Mouse (Mus musculus) megakaryocyte, adult 5-6 weeks (primary cell): ENCODE data around the gene Wwp2. TPM values are rescaled to one million over a fixed set of nuclear protein-coding genes. Genes with fewer than 3 reads are reported as not detected.

Source experiments
- ATAC-seq: 2 replicates; pipeline ENCODE4 v1.8.0; 2016; ENCODE audit warnings: mild to moderate bottlenecking, inconsistent platforms; ENCODE audit not compliant: poor library complexity, severe bottlenecking
- total RNA-seq, 2 experiments: library from RNA; stranded (forward) in 1 of 2; stranded (reverse) in 1 of 2; fragments of 153-499, 151-499 nt in 1 of 2; fragments of 221-1000, 200-1000 nt in 1 of 2; gene quantifications; 2 replicates each; pipeline versions ENCODE4 v1.2.3 to v1.2.4; 2015 to 2017

Gene Wwp2
- total RNA-seq (2015) (37.4 and 50.0 TPM in 2 replicates), total RNA-seq (2017) (55.5 and 74.5 TPM in 2 replicates)

DNA sequence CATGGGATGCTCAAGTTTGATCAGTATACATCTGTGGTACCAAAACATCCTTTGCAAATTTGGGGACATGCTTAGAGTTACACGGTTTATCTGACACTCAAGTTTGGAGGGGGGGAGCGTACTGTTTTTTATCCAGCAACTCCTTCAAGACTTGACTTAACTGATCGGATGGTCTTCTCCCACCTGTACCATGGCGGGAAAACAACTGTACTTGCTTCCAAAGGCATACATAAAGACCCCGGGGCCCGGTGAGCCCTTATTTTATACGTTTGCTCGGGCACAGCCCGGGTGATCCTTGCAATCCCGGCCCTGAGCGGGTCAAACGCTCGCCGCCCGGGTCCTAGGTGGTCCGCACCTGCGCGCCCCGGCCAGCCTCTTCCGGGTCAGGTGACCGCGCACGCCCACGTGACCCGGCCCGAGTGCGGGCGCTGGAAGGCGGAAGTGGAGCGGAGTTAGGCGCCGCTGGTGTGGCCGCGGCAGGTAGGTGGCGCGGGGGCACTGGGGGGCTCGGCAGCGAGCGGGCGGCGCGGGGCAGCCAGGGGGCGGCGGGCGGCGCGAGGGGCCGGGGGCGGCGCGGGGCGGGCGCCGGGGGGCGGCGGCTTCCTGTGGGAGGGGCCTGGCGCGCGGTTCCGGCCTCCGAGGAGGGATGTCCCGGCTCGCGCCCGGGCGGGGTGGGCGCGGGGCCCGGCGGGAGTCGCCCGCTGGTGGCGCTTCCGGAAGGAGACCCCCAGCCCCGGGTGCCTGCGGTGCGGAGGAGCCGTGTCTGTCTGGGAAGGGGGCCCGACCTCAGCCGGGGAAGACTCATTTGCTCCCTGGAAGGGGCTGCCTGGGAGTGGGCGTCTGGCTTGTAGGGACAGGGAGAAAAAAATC lies at the start of gene Wwp2:
Gene Wwp2, plus strand, starts transcription at position 404 of the 870 bp plus-strand sequence.
- ATAC-seq = peak; percentile 89

DNA sequence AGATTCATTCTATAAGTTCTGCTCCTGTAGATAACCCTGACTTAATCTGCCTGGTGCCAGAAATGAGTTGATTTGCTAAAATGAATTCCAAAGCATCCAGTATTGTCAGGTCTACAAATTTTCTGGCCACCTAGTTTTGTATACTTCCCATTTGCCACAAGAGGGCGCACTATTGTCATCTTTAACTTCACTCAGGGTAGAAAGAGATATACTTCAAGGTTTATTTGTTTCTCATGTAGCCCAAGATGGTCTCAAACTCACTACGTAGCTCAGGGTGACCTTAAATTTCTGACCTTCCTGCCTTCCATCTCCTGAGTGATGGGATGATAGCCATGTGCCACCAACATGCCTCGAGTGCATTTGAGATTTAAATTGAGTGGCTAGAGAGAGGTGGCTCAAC lies 49.5 kb upstream of the Wwp2 start:
- peak; percentile 71 for ATAC-seq

DNA sequence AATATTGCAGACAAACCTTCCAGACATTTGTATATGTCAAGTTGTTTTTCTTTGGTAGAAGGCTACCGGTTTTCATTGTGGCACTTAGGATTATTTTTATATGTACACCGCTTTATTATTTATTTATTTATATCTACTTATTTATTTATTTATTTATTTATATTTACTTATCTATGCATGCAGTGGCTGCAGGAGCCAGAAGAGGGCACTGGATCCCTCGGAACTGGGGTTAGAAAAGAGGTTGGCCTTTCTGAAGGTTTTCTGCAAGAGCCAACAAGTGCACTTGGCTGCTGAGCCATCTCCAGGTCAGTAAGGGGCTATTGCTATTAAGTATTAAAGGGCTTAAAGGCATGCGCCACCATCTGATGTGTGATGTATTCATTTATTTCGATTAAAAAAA lies 48.3 kb upstream of the Wwp2 start:
- ATAC-seq = peak; percentile 43; the same call in 1 of the 2 replicates

DNA sequence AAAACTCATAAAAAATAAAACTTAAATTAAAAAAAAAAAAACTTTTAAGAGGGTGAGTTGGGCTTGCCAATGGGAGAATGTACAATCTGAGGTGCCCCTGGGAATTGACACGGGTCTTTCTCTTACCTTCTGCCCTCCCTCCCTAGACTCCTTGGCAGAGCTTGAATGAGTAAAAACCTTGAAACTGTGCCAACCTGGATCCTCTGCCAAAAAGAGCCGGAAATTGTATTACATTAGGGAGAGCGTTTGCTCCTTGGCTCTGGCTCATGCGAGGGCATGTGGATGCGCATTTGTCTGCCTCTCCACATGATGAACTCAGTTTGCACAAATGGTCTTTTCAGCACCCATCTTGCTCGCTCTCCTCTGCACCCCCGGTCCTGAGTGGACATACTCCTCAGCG lies 46.6 kb upstream of the Wwp2 start:
- ATAC-seq = no peak

DNA sequence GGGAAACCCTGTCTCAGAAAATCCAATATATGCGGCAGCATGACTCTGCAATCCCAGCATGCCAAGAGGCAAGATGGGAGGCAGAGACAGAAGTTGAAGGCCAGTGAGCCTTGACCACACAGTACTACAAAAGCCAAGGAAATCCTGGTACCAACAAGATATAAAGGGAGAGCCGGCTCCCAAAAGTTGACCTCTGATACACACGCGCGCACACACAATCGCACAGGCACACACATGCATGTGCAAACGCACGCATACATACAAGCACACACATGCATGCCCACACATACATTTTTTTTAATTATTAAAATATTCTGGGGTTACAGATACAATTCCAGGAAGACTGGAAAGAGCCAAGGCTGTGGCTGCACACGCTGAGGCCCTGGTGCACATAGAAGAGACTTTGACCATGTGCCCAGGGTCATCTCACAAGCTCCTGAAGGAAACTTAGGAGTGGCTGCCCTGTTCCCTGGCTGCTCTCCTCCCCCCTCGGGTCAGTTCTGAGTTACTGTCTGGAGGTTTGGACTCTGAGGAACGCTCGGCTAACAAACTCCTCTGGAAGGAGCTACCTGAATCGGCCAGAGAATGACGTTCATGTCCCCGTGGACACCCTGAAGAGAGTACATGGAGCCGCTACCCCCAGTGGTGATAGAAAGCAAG lies 45.6 kb upstream of the Wwp2 start:
- ATAC-seq = no peak

DNA sequence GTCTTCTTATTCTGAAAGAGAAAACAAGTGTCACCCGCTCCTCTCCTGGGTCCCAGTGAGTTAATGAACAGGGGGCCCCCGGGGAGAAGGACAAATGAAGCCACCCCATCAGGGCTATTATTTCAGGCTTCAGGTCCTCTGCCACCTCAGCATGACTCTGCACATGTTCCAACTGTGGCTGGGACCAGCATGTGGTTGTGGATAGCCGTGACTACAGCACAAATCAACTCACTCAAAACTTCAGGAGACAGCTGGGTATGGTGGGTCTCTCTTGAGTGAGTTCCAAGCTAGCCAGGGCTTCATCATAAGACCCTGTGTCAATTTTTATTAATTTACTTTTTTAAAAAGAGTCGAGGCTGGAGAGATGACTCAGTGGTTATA lies 45.0 kb upstream of the Wwp2 start:
- no peak for ATAC-seq

DNA sequence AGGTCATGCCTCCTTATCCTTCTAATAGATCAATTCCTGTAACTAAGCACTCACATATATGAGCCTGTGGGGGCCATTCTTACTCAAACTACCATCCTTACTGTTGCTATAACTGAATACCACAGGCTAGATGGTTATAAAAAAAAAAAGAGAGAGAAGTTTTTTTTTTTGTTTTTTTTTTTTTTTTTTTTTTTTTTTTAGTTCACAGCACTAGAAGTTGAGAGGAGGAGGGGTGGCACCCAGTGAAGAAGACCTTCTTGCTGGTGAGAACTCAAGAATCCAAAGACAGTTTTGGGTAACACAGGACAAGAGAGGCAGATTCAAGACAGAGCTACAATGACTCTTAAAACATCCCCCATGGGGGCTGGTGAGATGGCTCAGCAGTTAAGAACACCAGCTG lies 40.8 kb upstream of the Wwp2 start:
- no peak for ATAC-seq

DNA sequence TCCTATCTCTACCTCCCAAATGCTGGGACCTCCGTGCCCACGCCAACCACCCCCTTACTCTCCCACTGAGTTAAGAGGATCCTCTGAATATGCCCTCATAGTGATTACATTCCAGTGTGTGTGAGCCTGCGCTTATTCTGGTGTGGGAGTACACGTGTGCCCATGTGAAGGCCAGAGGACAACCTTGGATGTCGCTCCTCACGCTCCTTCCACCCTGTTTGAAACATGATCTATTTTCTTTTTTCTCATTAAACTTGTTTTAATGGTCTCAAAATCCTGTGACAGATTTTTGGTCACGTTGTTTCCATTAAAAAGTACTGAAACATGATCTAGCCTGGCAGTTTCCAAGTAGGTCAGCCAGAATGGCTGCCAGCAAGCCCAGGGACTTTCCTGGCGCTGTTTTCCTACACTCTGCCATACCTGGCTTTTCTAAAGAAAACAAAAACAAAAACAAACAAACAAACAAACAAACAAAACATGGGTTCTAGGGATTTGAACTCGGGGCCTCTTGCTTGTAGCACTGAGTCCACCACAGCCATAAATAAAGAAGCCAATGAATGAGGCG lies 40.0 kb upstream of the Wwp2 start:
- no peak for ATAC-seq

DNA sequence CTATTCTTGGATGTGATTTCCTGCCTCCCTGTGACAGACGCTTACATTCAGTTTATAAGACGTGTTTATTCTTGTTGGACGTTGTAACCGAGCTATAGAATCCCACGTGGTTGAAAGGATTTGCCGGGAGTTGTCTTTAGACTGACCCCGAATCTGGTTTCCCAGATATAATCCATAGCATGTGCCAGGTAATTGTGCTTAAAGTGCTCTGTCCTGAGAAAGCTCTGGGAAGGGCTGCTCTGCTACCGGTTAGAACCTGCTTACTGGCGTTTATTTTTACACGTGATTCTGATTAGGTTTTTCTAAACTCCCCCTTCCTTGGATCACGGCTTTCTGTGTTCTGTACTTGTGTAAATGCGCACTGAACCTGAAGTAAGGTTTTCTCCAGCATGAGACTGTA lies 38.5 kb upstream of the Wwp2 start:
- no peak for ATAC-seq

DNA sequence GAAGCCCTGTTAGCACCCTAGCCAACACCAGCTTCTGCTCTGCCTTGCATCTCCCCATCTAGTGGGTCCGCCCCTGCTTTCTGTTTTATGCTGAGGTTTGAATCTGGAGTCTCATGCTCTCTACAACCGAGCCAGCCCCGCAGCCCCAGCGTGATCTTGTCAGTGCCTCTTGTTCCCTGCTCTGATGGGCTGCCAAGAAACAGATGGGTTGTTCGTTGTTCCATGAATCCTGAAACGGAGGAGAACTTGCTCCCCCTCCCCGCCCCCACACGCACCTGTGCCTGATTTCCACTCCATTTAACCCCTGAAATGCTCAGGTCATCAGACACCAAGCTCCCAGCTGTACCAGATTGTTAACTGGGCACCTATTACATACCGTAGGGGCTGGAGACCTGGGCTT lies 36.7 kb upstream of the Wwp2 start:
- ATAC-seq = no peak

DNA sequence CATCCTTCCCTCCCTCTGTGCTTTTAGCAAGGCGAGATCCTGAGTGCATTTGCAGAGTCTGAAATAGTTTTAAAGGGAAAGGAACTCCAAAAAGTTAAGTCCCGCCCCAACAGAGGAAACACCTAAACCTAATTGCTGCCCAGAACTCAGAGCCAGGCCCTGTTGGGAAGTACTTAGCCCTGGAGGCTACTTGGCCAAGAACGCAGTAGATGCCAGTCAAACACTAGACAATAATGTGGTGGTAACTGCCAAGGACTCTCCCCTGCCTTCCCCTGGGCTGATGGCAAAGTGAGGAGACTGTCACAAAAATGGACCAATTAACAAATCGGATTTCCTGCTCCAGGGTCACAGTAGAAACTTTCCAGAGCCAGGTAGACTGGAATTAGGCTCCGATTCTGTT lies 34.3 kb upstream of the Wwp2 start:
- ATAC-seq = no peak

DNA sequence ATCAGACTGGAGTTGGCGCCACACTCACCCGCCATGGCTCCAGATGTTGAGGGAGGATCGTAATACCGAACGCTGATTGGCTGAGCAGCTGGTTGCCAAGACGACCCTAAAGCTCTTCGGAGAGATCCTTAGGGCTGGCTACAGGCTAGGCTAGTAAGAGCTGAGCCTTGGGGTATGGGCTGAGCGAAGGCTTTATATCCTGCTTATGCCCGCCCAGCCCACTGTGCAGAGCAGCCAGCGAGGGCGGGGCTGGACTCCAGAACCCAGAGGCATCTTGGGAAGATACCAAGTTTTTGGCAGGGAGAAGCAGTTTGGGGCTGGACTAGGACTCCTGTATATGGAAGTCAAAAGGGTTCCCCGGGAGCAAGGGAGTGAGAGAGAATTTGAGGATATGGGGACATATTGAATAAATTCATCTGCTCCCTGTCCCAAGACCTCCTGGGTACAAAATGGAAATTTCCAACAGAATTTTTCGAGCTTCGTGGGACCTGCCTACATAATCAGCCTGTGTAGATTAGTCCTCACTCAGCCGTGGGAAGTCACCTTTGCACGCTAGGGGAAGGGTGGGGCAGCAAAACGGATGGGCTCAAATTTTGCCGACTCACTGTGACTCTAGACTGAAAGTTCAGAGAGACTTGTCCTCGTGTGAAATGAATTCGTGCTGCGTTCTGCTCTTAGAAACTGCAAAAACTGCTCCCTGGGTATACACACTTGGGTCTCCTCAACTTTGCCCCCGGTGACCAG lies 33.0 kb upstream of the Wwp2 start, which contains the start of gene Nqo1:
Gene Nqo1, minus strand, starts transcription at position 169 of the 744 bp plus-strand sequence.
- peak; percentile 90 for ATAC-seq

DNA sequence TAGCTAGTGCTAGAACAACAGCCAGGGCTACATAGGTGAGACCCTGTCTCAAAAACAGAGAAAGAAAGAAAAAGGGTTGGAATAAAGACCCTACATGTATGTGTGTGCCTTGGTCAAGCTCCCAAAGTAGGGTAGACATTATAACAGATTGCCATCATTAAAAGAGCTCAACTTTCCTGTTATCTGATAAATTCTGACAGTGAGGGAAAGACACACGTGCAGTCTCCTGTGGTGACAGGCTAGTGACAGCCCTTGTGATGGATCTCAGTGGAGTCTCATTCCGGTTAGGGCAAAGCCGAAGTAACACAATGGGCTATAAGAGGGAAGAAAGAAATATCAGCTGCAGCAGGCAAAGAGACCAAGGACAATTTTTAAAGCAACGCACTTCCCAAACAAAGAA lies 32.1 kb upstream of the Wwp2 start:
- no peak for ATAC-seq

DNA sequence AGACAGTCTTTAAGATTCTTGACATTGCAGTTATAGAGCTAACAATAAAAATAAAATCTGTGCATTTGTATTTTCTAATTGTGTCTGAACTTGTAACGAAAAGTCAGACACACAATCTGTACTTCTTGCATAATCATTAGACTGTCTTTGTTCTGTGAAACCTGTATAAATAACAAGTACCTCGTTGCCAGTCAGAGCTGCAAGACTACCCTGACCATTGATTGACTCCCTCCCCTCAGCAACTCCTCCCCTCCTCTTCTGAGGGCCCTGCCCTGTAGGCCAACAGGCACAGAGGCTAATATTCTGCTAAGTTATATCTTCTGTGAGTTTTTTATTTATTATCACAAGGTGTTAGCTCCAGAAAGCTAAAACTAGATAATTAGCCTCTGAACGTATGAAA lies 30.2 kb upstream of the Wwp2 start:
- ATAC-seq = no peak

DNA sequence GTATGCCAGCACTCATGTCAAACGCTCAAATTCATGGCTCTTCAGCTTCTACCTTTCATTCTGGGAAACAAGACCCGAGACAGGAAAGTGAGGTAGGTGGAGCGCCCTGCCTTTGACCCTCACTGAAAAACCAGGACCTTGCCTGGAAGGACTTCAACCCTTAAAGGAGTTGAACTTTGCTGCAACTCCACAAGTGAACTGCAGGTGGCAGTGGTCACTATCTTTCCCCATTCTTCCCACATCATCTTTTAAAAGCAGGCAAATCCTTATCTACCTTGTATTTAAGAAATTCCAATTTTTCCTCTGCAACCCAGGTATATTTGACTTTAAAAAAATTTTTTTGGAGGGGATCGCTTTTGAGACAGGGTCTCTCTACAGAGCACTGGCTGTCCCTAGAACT lies 24.8 kb upstream of the Wwp2 start:
- ATAC-seq = peak; percentile 88

DNA sequence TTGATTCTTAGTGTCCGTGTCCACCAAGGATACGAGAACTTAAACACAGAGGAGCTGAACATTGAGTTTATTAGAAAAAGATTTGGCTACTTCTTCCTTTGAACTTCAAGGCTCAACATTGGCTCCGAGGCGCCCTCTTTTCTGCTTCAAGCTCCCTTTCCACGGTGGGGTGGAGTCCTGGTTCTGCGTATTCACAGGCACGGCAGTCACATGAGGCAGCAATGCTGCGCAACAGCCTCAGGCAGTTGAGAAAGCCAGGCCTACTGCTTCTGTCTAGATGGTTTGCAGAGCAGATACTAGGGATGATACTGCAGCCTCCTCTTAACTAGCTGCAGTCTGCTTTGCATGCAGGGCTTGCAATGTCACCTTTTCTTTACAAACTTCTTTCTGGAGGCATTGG lies 23.6 kb upstream of the Wwp2 start:
- ATAC-seq = 0 out of 2 replicates have a peak, but pooled peaks have one; percentile 19

DNA sequence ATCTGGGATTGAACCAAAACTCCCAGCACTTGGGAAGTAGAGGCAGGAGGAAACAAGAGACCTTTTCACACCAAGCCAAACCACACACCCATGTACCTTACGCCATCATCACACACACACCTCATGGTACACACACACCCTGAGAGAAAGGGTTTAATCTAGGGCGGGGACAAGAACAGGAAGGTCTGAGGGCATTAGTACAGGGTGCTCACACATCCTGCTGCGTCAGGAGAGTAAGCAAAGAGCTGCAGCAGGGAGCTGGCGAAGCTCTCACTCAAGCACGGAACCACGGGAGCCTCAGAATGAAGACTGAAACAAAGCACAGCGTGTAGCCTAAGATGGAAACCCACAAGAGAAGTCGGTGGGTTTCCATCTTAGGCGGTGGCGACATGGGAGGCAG lies 22.3 kb upstream of the Wwp2 start:
- ATAC-seq = no peak

DNA sequence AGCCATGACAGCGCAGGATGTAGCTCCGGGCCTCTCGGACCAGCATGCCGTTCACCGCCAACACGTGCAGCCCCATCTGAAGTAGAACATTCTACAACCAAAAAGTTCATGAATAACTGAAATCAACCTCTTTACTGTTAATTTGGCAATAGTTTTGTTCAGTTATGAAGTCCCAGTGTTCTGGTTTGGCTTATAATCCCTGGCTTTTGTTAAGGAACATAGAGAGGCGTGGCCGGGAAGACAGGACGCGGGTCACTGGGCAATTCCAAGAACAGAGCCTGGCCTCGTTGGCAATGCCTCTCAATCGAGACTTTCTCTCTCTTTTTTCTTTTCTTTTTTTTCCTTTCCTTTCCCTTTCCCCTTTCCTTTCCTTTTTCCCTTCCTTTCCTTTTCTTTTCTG lies 19.2 kb upstream of the Wwp2 start:
- ATAC-seq = no peak

DNA sequence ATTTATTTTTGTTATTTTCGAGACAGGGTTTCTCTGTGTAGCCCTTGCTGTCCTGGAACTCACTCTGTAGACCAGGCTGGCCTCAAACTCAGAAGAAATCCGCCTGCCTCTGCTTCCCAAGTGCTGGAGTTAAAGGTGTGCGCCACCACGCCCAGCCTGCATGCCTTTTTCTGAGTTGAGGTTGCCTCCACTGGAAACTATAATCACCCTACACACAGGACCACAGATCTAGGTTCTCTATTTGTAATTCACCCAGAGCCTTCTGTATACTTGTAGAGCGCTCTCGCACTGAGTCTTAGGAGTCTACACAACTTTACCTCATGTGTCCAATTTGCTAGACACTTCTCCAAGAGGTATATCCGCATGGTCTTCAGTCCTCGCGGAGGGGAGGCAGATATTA lies 12.0 kb upstream of the Wwp2 start:
- ATAC-seq = peak; percentile 11

DNA sequence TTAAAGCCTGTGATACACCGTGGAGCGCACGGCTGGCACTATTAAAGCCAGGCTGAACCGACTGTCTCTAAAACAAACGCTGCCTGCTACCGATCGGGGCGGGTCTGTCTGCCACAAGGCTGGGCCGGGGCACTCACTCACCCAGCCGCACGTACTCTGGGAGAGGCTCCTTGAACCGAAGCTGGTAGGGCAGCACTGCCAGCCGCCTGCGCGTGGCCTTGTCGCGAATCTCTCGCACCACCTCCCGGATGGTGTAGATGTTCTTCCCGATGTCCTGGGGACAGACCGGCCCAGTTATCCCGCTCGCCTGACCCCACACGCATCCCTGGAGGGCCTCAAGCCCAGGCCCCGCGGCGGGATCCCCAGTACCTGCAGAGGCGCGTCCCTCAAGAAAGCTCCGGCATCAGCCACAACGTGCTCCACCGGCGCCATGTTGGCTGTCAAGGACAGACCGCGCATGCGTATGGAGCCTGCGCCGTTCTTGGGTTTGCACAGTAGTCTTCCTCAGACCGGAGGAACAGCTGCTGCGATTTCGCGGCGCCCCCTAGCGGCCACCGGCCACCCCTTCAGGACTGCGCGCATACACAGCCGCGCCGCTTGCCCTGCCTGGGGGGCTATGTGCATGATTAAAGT lies 11.5 kb upstream of the Wwp2 start, which contains the start of gene Nob1:
Gene Nob1, minus strand, starts transcription at position 455 of the 633 bp plus-strand sequence.
- ATAC-seq = peak; percentile 98

DNA sequence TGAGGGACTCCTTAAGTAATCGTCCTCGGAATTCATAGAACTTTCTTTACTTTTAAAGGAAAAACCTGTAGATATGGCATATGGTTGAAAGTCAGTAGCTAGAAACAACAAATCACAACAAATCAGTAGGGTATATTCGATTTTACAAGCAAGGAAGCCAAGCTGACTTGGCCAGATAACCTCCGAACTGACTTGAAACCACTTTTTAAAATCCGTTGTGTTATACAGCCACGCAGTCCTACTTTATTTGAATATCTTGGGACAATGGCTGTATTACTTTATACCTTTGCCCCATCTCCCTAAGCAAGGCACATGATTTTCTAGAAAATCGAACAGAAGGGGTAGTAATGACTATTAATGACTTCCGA lies 11.0 kb upstream of the Wwp2 start:
- ATAC-seq = peak; percentile 6; the same call in 1 of the 2 replicates
